Mouse (Mus musculus) spleen, adult 2 months (tissue): ENCODE data around the gene Zg16. TPM values are rescaled to one million over a fixed set of nuclear protein-coding genes. Genes with fewer than 3 reads are reported as not detected.

Experiments
- DNase-seq, 2 experiments: peaks; one replicate each; pipeline versions ENCODE4 v3.0.0 to v3.0.0-alpha.2; 2012 to 2021; ENCODE audit warnings: low spot score in 2 of 2, low read depth in 1 of 2
- H3K27ac ChIP-seq: fragments of 200-500 bp; 2 replicates; pipeline ENCODE4 v1.5.1; 2012; ENCODE audit warnings: low read length, inconsistent platforms; ENCODE audit not compliant: insufficient read depth
- H3K27me3 ChIP-seq: fragments of 200-500 bp; 2 replicates; pipeline ENCODE4 v1.6.1; 2012; ENCODE audit warnings: mild to moderate bottlenecking, moderate library complexity, low read length, inconsistent platforms; ENCODE audit not compliant: control insufficient read depth, insufficient read depth
- H3K36me3 ChIP-seq: fragments of 200-500 bp; 2 replicates; pipeline ENCODE4 v1.6.1; 2012; ENCODE audit warnings: mild to moderate bottlenecking, low read length, inconsistent platforms; ENCODE audit not compliant: control insufficient read depth, insufficient read depth
- H3K4me1 ChIP-seq: fragments of 200-500 bp; 2 replicates; pipeline ENCODE4 v1.6.1; 2011; ENCODE audit warnings: inconsistent platforms; ENCODE audit not compliant: control insufficient read depth, insufficient read depth, insufficient read length
- H3K4me3 ChIP-seq: fragments of 200-500 bp; 2 replicates; pipeline ENCODE4 v1.5.1; 2011; ENCODE audit warnings: mild to moderate bottlenecking, inconsistent platforms; ENCODE audit not compliant: insufficient read depth, insufficient read length; ENCODE audit errors: extremely low read depth
- CTCF ChIP-seq: fragments of 200-500 bp; IDR thresholded peaks from 2 replicates; pipeline ENCODE4 v1.5.1; 2011; ENCODE audit warnings: mild to moderate bottlenecking, inconsistent platforms; ENCODE audit not compliant: insufficient read depth, insufficient read length, insufficient replicate concordance; ENCODE audit errors: extremely low read depth
- POLR2A ChIP-seq: fragments of 200-500 bp; IDR thresholded peaks from 2 replicates; pipeline ENCODE4 v1.6.1; 2011; ENCODE audit warnings: low read depth, low read length, inconsistent platforms
- WGBS: fragments of 180-500 bp; shearing (Covaris S2); methylation state at CpG from one replicate; pipeline ENCODE4 v1.1.7; 2018; 5-methylcytosine and 5-hydroxymethylcytosine counted together
- polyA plus RNA-seq: library from polyadenylated mRNA; depleted of rRNA; stranded (reverse); fragments of >200 nt; gene quantifications from 2 replicates; pipeline ENCODE4 v1.2.3, GENCODE M21; 2012

The Zg16 gene
- polyA plus RNA-seq, 1 experiment, result 1,018 TPM

DNA sequence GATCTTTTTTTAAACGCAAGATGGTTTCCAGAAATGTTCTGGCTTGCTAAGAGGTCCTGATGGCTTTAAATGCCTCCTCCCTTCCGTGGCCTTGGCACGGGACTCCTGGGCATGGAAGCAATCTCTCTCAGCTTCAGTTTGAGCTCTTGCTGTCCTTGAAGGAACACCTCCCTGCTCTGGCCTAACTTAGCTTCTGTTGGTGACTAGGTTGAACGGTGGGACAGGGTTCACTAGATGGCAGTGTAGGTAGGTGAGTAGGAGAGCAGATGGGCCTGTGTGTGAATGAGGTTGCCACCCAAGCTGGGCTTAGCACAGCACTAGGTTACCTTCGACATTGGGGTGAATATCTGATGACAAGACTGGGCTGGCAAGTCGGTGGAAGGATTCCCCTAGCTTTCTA is 16.8 kb upstream of the Zg16 start:
- H3K27ac ChIP-seq, result peak overlapping the region; percentile 29
- no peak for TF ChIP-seq POLR2A
- no peak for TF ChIP-seq CTCF
- whole genome bisulfite sequencing, result 53% methylated on average over 6 of the region's 6 CpGs
- no peaks in the 10 kb centered on the region for H3K36me3 ChIP-seq
- H3K27me3 ChIP-seq, result no peaks in the 10 kb centered on the region
- no peak overlapping the region for H3K4me3 ChIP-seq
- H3K4me1 ChIP-seq, result peaks cover 5% of the 10 kb centered on the region; the same call in 1 of the 2 replicates
- peak in 1 of 2 experiments; percentile 35 for DNase-seq

DNA sequence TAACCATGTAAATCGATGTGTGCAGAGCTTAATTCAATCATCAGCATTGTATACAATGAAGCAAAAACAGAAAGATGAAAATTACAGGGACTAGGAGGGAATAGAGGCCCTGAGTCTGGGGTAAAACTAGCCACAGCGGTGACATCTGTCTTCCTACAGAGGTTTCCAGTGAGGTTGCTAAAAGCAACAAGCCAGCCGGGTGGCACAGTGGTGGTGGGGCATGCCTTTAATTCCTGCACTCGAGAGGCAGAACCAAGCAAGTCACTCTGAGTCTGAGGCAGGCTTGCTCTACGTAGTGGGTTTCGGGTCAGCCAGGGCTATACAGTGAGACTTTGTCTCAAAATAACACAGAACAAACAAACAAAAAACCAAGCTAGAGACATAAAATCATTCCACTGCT is 15.0 kb upstream of the Zg16 start:
- no peak for TF ChIP-seq POLR2A
- TF ChIP-seq CTCF, result no peak
- Histone ChIP-seq H3K27ac (no peak overlapping the region), H3K4me1 (peaks cover 5% of the 10 kb centered on the region; the same call in 1 of the 2 replicates), H3K36me3 (no peaks in the 10 kb centered on the region), H3K27me3 (no peaks in the 10 kb centered on the region), H3K4me3 (no peak overlapping the region)
- 58% methylated on average over 6 of the region's 6 CpGs for WGBS
- no peak for DNase-seq

DNA sequence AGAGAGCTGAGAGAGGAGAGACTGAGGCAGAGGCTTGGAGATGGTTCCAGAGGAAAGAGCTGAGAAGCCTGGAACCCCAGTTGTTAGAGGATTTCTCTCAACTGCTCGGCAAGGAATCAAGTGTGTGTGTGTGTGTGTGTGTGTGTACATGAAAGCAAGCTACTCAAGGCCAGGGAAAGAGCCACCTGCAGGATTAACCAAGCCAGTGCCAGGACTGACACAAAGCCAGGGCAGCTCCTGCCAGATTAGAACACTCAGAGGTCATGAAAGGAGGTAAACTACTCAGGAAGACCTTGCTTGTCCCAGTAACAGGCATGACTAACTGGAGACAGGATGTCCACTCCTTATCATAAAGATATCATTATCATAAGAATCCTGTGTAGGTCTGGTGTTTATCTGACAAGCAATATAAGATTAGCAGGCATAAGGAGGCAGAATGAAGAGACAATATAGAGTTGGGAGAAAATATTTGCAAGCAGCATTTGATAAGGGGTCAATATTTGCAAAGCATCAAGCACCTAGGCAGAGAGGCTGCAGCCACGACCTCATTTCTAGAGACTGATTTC is 14.4 kb upstream of the Zg16 start:
- Histone ChIP-seq H3K4me3 (no peak overlapping the region), H3K4me1 (peaks cover 5% of the 10 kb centered on the region; the same call in 1 of the 2 replicates), H3K27ac (no peak overlapping the region), H3K27me3 (no peaks in the 10 kb centered on the region), H3K36me3 (no peaks in the 10 kb centered on the region)
- DNase-seq, result no peak
- 20% methylated on average over 2 of the region's 2 CpGs for WGBS
- TF ChIP-seq CTCF, result no peak
- no peak for TF ChIP-seq POLR2A

DNA sequence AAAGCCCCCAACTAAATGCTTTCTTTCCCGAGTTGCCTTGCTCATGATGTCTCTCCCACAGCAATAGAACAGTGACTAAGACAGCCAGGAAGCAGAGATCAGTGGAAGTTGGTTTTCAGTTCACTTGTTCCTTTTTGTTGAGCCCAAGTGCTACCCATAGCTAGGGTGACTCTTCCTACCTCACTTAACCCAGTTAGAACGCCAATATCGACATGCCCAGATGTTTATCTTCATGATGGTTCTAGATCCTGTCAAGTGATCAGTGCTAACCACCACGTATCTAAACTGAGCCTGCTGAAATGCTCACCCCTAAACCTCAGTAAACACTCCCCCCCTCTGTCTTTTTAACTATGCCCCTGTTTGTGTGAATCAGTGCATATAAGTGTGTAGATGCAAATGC is 12.4 kb upstream of the Zg16 start:
- WGBS, result 60% methylated on average over 4 of the region's 4 CpGs
- Histone ChIP-seq H3K36me3 (peaks cover 2% of the 10 kb centered on the region; the same call in 1 of the 2 replicates), H3K4me3 (no peak overlapping the region), H3K27me3 (no peaks in the 10 kb centered on the region), H3K27ac (no peak overlapping the region), H3K4me1 (peaks cover 5% of the 10 kb centered on the region; the same call in 1 of the 2 replicates)
- no peak for DNase-seq
- TF ChIP-seq CTCF (no peak), POLR2A (no peak)

DNA sequence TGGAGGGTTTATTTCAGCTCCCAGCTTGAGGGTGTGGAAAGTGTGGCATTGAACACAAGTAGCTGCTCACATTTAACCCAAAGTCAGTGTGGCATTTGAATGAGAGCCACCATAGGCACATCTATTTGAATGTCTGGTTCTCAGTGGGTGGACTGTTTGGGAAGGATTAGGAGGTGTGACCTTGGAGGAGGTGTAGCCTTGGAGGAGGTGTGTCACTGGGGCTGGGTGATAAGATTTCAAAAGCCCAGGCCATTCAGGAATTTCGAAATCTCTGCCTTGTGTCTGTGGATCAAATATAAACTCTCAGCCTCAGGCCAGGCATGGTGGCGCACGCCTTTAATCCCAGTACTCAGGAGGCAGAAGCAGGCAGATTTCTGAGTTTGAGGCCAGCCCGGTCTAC is 11.8 kb upstream of the Zg16 start:
- Histone ChIP-seq H3K4me1 (no peaks in the 10 kb centered on the region), H3K27ac (no peak overlapping the region), H3K27me3 (no peaks in the 10 kb centered on the region), H3K4me3 (no peak overlapping the region), H3K36me3 (peaks cover 2% of the 10 kb centered on the region; the same call in 1 of the 2 replicates)
- no peak for TF ChIP-seq CTCF
- no peak for DNase-seq
- WGBS, result 98% methylated on average over 4 of the region's 4 CpGs

DNA sequence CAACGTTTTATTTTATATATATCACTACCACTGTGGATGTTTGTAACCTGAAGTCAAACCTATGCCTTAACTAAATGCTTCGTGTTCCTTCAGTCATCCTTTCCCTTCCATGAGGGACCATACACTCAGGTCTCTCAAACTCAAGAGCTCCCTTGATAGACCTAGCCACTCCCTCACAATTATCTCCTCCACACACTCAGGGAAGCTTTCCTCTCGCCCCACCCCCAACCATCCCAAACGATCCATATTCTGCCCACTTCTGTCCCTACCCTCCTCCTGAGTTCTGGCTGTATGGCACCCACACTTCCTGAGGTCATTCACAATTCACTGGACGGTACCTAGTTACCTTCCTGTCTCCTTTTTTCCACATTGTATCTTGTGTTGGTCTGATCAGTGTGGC is 11.4 kb upstream of the Zg16 start:
- Histone ChIP-seq H3K36me3 (peaks cover 4% of the 10 kb centered on the region), H3K4me3 (no peak overlapping the region), H3K4me1 (peaks cover 1% of the 10 kb centered on the region; the same call in 1 of the 2 replicates), H3K27ac (no peak overlapping the region), H3K27me3 (no peaks in the 10 kb centered on the region)
- TF ChIP-seq POLR2A (no peak), CTCF (no peak)
- no peak for DNase-seq
- WGBS, result 86% methylated on average over 5 of the region's 5 CpGs

DNA sequence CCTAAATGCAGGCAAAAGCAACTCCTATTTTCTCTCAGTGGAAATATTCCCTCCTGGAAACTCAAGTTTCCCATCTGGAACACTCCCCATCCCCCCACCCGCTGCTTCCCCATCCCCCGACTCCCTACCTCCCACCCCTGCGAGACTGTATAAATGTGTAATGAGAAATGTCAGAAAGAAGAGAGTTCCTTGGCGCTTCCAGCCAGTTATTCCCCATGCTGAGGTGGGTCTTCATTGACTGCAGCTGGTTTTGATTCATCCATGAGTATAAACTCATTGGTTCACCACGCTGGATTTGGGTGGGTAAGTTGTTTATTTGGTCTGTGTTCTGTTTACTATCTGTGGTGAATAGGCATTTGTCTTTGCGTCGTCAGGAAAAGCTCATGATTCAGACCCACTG is 9.3 kb upstream of the Zg16 start:
- TF ChIP-seq CTCF (no peak), POLR2A (no peak)
- whole genome bisulfite sequencing, result 90% methylated on average over 7 of the region's 7 CpGs
- H3K27ac ChIP-seq, result no peak overlapping the region
- H3K4me3 ChIP-seq, result no peak overlapping the region
- H3K27me3 ChIP-seq, result no peaks in the 10 kb centered on the region
- peaks cover 14% of the 10 kb centered on the region for H3K4me1 ChIP-seq
- H3K36me3 ChIP-seq, result peaks cover 17% of the 10 kb centered on the region
- no peak for DNase-seq

DNA sequence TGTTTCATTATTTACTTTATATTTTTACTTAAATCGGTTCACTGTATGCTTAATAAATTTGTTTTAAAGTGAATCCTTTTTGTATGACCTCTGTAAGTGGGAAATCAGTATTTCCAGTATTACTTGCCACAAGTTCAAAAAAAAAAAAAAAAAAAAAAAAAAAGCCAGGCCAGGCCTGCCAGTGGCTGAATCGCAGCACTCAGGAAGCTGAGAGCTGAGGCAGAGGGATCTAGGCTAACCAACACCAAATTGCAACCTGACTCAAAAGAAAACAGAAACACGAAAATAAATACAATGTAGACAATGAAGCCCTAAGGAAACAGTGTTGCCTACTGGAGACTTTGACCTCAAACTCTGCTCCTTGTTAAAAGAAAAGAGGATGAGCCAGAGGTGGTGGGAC is 6.8 kb upstream of the Zg16 start:
- peaks cover 14% of the 10 kb centered on the region for H3K4me1 ChIP-seq
- TF ChIP-seq CTCF (no peak), POLR2A (no peak)
- H3K36me3 ChIP-seq, result peaks cover 17% of the 10 kb centered on the region
- WGBS, result 68% methylated on average over 3 of the region's 3 CpGs
- no peak overlapping the region for H3K4me3 ChIP-seq
- H3K27ac ChIP-seq, result no peak overlapping the region
- H3K27me3 ChIP-seq, result no peaks in the 10 kb centered on the region
- no peak for DNase-seq
